Mouse (Mus musculus): ENCODE data around the gene Klhdc10. TPM values are rescaled to one million over a fixed set of nuclear protein-coding genes. Genes with fewer than 3 reads are reported as not detected.

Klhdc10 gene
- total and polyA plus RNA-seq, 3 experiments, result 35.0 to 40.8 TPM; not detected in 1

- peaks cover 6 to 11% of the 10 kb centered on the region in 2 experiments for H3K4me1 ChIP-seq (ENCODE audit: control insufficient read depth in 1 of 2, insufficient read depth in 2 of 2, low read length in 2 of 2)
- no peak for DNase-seq (ENCODE audit: low read depth, low spot score)
- TF ChIP-seq SIN3A (IDR thresholded peaks at IDR 0.05; ENCODE audit: low read length), result 0 out of 2 replicates have a peak, but pooled peaks have one; percentile 7
- TF ChIP-seq ZNF384 (IDR thresholded peaks at IDR 0.05; ENCODE audit: low read depth, low read length), result no peak
- no peaks in the 10 kb centered on the region for H3K27me3 ChIP-seq (ENCODE audit: control insufficient read depth in 1 of 2, insufficient read depth in 2 of 2, low read length in 2 of 2)
- no peak overlapping the region for H3K27ac ChIP-seq (ENCODE audit: control insufficient read depth, low read depth, low read length)
- H3K9ac ChIP-seq (ENCODE audit: control insufficient read depth, low read depth, low read length, poor library complexity, severe bottlenecking), result no peak overlapping the region
- H3K79me2 ChIP-seq (ENCODE audit: control insufficient read depth, insufficient read depth, low read length, poor library complexity), result no peaks in the 10 kb centered on the region
- H3K36me3 ChIP-seq (ENCODE audit: control insufficient read depth in 1 of 2, insufficient read depth in 2 of 2, low read length in 2 of 2), result peaks cover 0 to 8% of the 10 kb centered on the region in 2 experiments; a peak in 2 of 4 replicates
- H3K9me3 ChIP-seq (replicated peaks; ENCODE audit: insufficient read depth, low read length), result no peaks in the 10 kb centered on the region
- H3K4me3 ChIP-seq (ENCODE audit: control insufficient read depth in 1 of 2, insufficient read depth in 1 of 2, low read depth in 2 of 2, low read length in 2 of 2), result peak overlapping the region; percentile 11 to 54; a peak in 2 of 4 replicates
These were observed 66.4 kb downstream of the Klhdc10 start for GRCm38 (mm10) chr6:30468058-30468457.

- DNase-seq (ENCODE audit: low read depth, low spot score), result peak; percentile 80
- H3K27ac ChIP-seq (ENCODE audit: control insufficient read depth, low read depth, low read length), result no peak overlapping the region
- H3K36me3 ChIP-seq (ENCODE audit: control insufficient read depth in 1 of 2, insufficient read depth in 2 of 2, low read length in 2 of 2), result peaks cover 0 to 5% of the 10 kb centered on the region in 2 experiments; a peak in 1 of 4 replicates
- H3K9ac ChIP-seq (ENCODE audit: control insufficient read depth, low read depth, low read length, poor library complexity, severe bottlenecking), result peak overlapping the region; percentile 55
- no peaks in the 10 kb centered on the region for H3K27me3 ChIP-seq (ENCODE audit: control insufficient read depth in 1 of 2, insufficient read depth in 2 of 2, low read length in 2 of 2)
- H3K79me2 ChIP-seq (ENCODE audit: control insufficient read depth, insufficient read depth, low read length, poor library complexity), result no peaks in the 10 kb centered on the region
- peak overlapping the region; percentile 49 to 54; a peak in 3 of 4 replicates for H3K4me3 ChIP-seq (ENCODE audit: control insufficient read depth in 1 of 2, insufficient read depth in 1 of 2, low read depth in 2 of 2, low read length in 2 of 2)
- TF ChIP-seq RAD21 (IDR thresholded peaks at IDR 0.05; ENCODE audit: low read depth, low read length) (peak; percentile 37), POLR2A (IDR thresholded peaks at IDR 0.05; ENCODE audit: control insufficient read depth in 1 of 2, insufficient read depth in 1 of 2, low read depth in 1 of 2, low read length in 2 of 2, poor library complexity in 1 of 2) (no peak), NELFE (IDR thresholded peaks at IDR 0.05; ENCODE audit: low read depth, low read length) (no peak), SMC3 (IDR thresholded peaks at IDR 0.05; ENCODE audit: low read depth, low read length) (peak; percentile 78), ZNF384 (IDR thresholded peaks at IDR 0.05; ENCODE audit: low read depth, low read length) (no peak), GATA1 (IDR thresholded peaks at IDR 0.05; ENCODE audit: low read depth, low read length) (no peak), MEF2A (IDR thresholded peaks at IDR 0.05; ENCODE audit: extremely low read depth, insufficient replicate concordance, low read depth, low read length, poor library complexity, severe bottlenecking) (no peak), TAL1 (IDR thresholded peaks at IDR 0.05; ENCODE audit: low read length) (no peak), UBTF (IDR thresholded peaks at IDR 0.05; ENCODE audit: borderline replicate concordance, insufficient read depth, low read depth, low read length) (no peak), MAFK (IDR thresholded peaks at IDR 0.05; ENCODE audit: borderline replicate concordance, low read depth, low read length) (no peak), CTCF (IDR thresholded peaks at IDR 0.05 in 2 of 3, conservative IDR thresholded peaks at IDR 0.05 in 1 of 3; ENCODE audit: control insufficient read depth in 1 of 3, insufficient read depth in 1 of 3, low read depth in 2 of 3, low read length in 3 of 3, poor library complexity in 1 of 3, severe bottlenecking in 1 of 3) (peak; percentile 30 to 63 (median 62); a peak in 5 of 6 replicates), SIN3A (IDR thresholded peaks at IDR 0.05; ENCODE audit: low read length) (0 out of 2 replicates have a peak, but pooled peaks have one; percentile 36), USF2 (IDR thresholded peaks at IDR 0.05; ENCODE audit: borderline replicate concordance in 1 of 2, insufficient read depth in 1 of 2, low read depth in 1 of 2, low read length in 2 of 2) (no peak), ZC3H11A (IDR thresholded peaks at IDR 0.05; ENCODE audit: low read depth, low read length) (peak; percentile 31; the same call in 1 of the 2 replicates), POLR2AphosphoS2 (IDR thresholded peaks at IDR 0.05; ENCODE audit: low read length) (no peak), RCOR1 (IDR thresholded peaks at IDR 0.05; ENCODE audit: low read depth, low read length) (no peak)
- H3K4me1 ChIP-seq (ENCODE audit: control insufficient read depth in 1 of 2, insufficient read depth in 2 of 2, low read length in 2 of 2), result peaks cover 2 to 8% of the 10 kb centered on the region in 2 experiments
- H3K9me3 ChIP-seq (replicated peaks; ENCODE audit: insufficient read depth, low read length), result no peaks in the 10 kb centered on the region
These were observed 67.0 kb downstream of the Klhdc10 start for GRCm38 (mm10) chr6:30468684-30469083.
